Mouse (Mus musculus): ENCODE measurements at regions not wholly inside any gene's neighbourhood (a gene's known extent, or its start where the extent isn't known, plus 50 kb on each side); places are given as distances from the start of the nearest gene placed in this dataset.

DNA sequence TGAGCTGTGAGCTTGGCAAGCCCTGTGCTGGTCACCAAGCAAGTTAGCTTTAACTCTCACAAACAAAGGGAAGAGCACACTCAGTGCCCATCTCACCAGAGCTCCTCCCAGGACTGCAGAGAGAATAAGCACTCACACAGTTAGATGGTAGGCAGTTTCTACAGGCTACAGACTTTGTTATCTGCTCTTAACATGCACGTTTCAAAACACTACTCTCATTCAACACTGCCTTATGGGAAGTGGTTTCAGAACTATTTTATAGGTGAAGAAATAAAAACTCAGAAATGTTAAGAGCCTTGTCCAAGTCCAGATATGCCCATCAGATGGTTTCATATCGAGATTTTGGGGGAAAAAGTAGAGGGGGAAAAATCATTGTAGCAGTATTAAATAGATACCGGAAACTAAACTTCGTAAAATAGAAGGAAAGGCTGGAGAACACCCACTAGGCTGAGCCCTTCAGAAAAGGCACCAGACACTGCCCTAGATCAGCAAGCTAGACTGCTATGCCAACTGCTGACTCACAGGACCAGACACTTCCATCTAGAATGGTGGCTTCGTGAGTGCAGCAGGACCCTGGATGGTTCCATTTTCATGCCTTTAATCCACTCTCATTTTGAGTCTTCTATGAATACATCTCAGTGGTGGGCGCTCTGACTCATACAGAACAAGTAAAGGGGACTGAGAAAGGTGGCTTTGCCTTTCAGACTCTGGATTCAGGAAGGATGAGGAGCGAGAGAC is 51.3 kb upstream of the Serbp1 start:
- H3K36me3 ChIP-seq (ENCODE audit: insufficient read depth, low read length): no peaks in the 10 kb centered on the region
- no peaks in the 10 kb centered on the region for H3K9me3 ChIP-seq (ENCODE audit: low read length)
- H3K27ac ChIP-seq (ENCODE audit: low read depth, low read length): no peak overlapping the region
- no peak for TF ChIP-seq CTCF (IDR thresholded peaks at IDR 0.05)
- 76% methylated on average over 7 of the region's 7 CpGs for WGBS
- ATAC-seq (ENCODE audit: low FRiP score): no peak
- no peak overlapping the region for H3K4me2 ChIP-seq (ENCODE audit: low read depth, low read length, poor library complexity, severe bottlenecking)
- H3K4me1 ChIP-seq (ENCODE audit: insufficient read depth, low read length): no peaks in the 10 kb centered on the region
- H3K9ac ChIP-seq (replicated peaks; ENCODE audit: low read length, poor library complexity, severe bottlenecking): no peak overlapping the region
- no peak for DNase-seq (ENCODE audit: low spot score)
- H3K4me3 ChIP-seq (ENCODE audit: low read depth, low read length): no peak overlapping the region
- H3K27me3 ChIP-seq (ENCODE audit: insufficient read depth, low read length): no peaks in the 10 kb centered on the region

GRCm38 (mm10) chr6:67184662-67185061 is 53.3 kb upstream of the Serbp1 start:
- H3K27ac ChIP-seq (ENCODE audit: low read depth, low read length): no peak overlapping the region
- WGBS: 88% methylated on average over 2 of the region's 2 CpGs

DNA sequence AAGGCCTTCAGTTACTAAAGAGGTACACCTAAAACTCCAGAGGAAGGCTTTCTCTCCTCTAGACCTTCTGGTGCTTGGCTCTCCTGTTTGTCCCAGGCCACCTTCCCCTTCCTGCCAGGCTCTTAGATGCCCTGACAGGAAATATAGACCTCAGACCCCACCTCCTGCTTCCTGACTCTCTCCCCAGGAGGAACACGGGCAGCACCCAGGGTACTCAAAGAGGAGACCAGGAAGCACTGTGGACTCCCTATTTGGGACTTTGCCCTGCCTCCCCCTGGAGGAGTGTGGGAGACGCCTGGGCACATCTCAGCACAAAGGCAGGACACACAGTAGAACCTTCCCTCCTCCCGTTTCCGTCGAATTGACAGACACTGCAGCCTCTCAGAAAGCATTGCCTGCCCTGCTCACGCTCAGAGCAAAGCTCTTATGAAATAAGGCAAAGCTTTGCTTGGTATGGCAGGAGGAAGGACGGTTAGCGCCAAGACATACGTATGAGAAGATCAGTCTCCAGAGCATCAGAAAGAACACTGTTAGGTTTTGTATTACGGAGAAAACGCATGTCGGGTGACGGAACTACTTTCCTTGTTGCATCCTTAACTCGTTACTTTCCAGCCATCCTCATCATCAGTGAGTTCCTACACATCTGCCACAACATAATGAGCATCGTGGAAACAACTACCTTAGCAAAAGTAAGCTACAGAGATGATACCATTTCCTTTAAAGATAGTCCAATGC is 54.3 kb upstream of the Serbp1 start:
- no peaks in the 10 kb centered on the region for H3K9me3 ChIP-seq (ENCODE audit: low read length)
- no peak overlapping the region for H3K4me2 ChIP-seq (ENCODE audit: low read depth, low read length, poor library complexity, severe bottlenecking)
- no peak for DNase-seq (ENCODE audit: low spot score)
- 82% methylated on average over 15 of the region's 15 CpGs for WGBS
- H3K27me3 ChIP-seq (ENCODE audit: insufficient read depth, low read length): no peaks in the 10 kb centered on the region
- TF ChIP-seq CTCF (IDR thresholded peaks at IDR 0.05): no peak
- no peak overlapping the region for H3K4me3 ChIP-seq (ENCODE audit: low read depth, low read length)
- no peak overlapping the region for H3K9ac ChIP-seq (replicated peaks; ENCODE audit: low read length, poor library complexity, severe bottlenecking)
- H3K36me3 ChIP-seq (ENCODE audit: insufficient read depth, low read length): no peaks in the 10 kb centered on the region
- H3K27ac ChIP-seq (ENCODE audit: low read depth, low read length): no peak overlapping the region
- no peaks in the 10 kb centered on the region for H3K4me1 ChIP-seq (ENCODE audit: insufficient read depth, low read length)
- no peak for ATAC-seq (ENCODE audit: low FRiP score)

More at GRCm38 (mm10) chr6:67184662-67185061, 53.3 kb upstream of the Serbp1 start:
- Histone ChIP-seq H3K9me3 (ENCODE audit: low read length) (no peaks in the 10 kb centered on the region), H3K36me3 (ENCODE audit: insufficient read depth, low read length) (no peaks in the 10 kb centered on the region), H3K4me1 (ENCODE audit: insufficient read depth, low read length) (no peaks in the 10 kb centered on the region), H3K4me3 (ENCODE audit: low read depth, low read length) (no peak overlapping the region), H3K27me3 (ENCODE audit: insufficient read depth, low read length) (no peaks in the 10 kb centered on the region), H3K9ac (replicated peaks; ENCODE audit: low read length, poor library complexity, severe bottlenecking) (no peak overlapping the region), H3K4me2 (ENCODE audit: low read depth, low read length, poor library complexity, severe bottlenecking) (no peak overlapping the region)
- ATAC-seq (ENCODE audit: low FRiP score): no peak
- DNase-seq (ENCODE audit: low spot score): no peak
- no peak for TF ChIP-seq CTCF (IDR thresholded peaks at IDR 0.05)

DNA sequence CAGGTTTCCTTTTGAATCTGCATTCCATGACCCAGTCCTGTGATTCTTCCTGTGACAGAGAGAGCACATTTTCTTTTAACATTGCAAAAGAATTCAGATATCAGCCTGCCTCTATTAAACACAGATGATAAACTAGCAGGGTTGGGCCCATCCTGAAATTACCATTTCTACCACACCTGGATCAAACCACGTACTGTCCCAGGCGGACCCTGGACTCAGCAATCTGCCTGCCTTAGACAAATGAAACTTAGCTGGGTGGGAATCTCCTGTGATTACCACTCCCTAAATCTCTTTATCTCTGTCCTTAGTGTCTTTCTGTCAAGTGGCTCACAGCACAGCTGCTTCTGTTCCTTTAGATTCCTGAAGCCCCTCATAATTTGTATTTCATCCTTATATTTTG is 55.5 kb upstream of the Serbp1 start:
- no peaks in the 10 kb centered on the region for H3K36me3 ChIP-seq (ENCODE audit: insufficient read depth, low read length)
- ATAC-seq (ENCODE audit: low FRiP score) (no peak), DNase-seq (ENCODE audit: low spot score) (no peak)
- no peaks in the 10 kb centered on the region for H3K9me3 ChIP-seq (ENCODE audit: low read length)
- 89% methylated on average over 2 of the region's 2 CpGs for WGBS
- no peak overlapping the region for H3K4me3 ChIP-seq (ENCODE audit: low read depth, low read length)
- no peaks in the 10 kb centered on the region for H3K27me3 ChIP-seq (ENCODE audit: insufficient read depth, low read length)
- no peak overlapping the region for H3K27ac ChIP-seq (ENCODE audit: low read depth, low read length)
- TF ChIP-seq CTCF (IDR thresholded peaks at IDR 0.05): no peak
- no peak overlapping the region for H3K4me2 ChIP-seq (ENCODE audit: low read depth, low read length, poor library complexity, severe bottlenecking)
- no peak overlapping the region for H3K9ac ChIP-seq (replicated peaks; ENCODE audit: low read length, poor library complexity, severe bottlenecking)
- no peaks in the 10 kb centered on the region for H3K4me1 ChIP-seq (ENCODE audit: insufficient read depth, low read length)

DNA sequence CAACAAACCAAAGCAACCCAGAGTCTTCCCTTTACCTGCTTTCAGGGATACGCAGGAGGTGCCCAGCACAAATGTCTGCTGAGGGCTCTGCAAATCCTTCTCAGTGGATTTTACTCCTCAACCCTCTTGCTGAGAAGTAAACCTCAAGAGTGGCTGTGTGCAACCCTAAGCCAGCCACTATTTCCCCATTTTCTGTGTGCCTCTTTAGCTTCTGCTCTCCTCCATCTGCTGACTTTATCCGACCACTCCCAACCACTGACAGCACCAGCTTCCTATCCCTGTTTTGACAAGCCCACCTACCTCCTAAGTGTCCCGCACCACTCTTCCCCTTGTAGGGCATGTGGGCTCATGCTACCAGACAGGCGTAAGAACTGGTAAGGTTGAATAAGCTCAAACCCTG is 56.5 kb upstream of the Serbp1 start:
- no peaks in the 10 kb centered on the region for H3K27me3 ChIP-seq (ENCODE audit: insufficient read depth, low read length)
- 89% methylated on average over 4 of the region's 4 CpGs for WGBS

DNA sequence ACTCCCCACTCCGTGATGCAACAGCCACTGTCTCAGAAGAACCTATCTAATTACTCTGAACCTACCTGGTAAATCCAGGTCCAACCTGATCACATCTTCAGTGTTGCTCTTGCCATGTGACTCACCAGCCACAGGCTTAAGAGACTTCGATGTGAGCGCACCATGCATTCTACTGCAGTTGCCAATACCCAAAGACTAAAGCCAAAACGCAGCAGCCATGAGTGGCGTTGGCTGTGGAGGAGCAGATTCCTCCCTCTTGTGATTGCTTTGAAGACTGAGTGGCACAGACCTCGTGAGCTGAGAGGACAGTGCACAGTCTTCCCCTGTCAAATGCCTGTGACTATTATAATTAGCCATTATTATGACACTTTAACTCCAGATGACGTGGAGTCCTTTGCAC is 58.6 kb upstream of the Serbp1 start:
- H3K9ac ChIP-seq (replicated peaks; ENCODE audit: low read length, poor library complexity, severe bottlenecking): no peak overlapping the region
- 80% methylated on average over 7 of the region's 7 CpGs for WGBS
- H3K4me3 ChIP-seq (ENCODE audit: low read depth, low read length): no peak overlapping the region
- H3K36me3 ChIP-seq (ENCODE audit: insufficient read depth, low read length): no peaks in the 10 kb centered on the region
- ATAC-seq (ENCODE audit: low FRiP score): no peak
- no peak for TF ChIP-seq CTCF (IDR thresholded peaks at IDR 0.05)
- H3K4me1 ChIP-seq (ENCODE audit: insufficient read depth, low read length): no peaks in the 10 kb centered on the region
- H3K4me2 ChIP-seq (ENCODE audit: low read depth, low read length, poor library complexity, severe bottlenecking): no peak overlapping the region
- no peak overlapping the region for H3K27ac ChIP-seq (ENCODE audit: low read depth, low read length)
- no peaks in the 10 kb centered on the region for H3K9me3 ChIP-seq (ENCODE audit: low read length)
- no peaks in the 10 kb centered on the region for H3K27me3 ChIP-seq (ENCODE audit: insufficient read depth, low read length)
- DNase-seq (ENCODE audit: low spot score): no peak

More for the DNA sequence above, 56.5 kb upstream of the Serbp1 start:
- ATAC-seq (ENCODE audit: low FRiP score) (no peak), DNase-seq (ENCODE audit: low spot score) (no peak)
- H3K4me2 ChIP-seq (ENCODE audit: low read depth, low read length, poor library complexity, severe bottlenecking): no peak overlapping the region
- no peak overlapping the region for H3K9ac ChIP-seq (replicated peaks; ENCODE audit: low read length, poor library complexity, severe bottlenecking)
- no peak overlapping the region for H3K27ac ChIP-seq (ENCODE audit: low read depth, low read length)
- H3K4me1 ChIP-seq (ENCODE audit: insufficient read depth, low read length): no peaks in the 10 kb centered on the region
- H3K9me3 ChIP-seq (ENCODE audit: low read length): no peaks in the 10 kb centered on the region
- H3K36me3 ChIP-seq (ENCODE audit: insufficient read depth, low read length): no peaks in the 10 kb centered on the region
- TF ChIP-seq CTCF (IDR thresholded peaks at IDR 0.05): no peak
- no peak overlapping the region for H3K4me3 ChIP-seq (ENCODE audit: low read depth, low read length)
